11 mouse cellular contexts compared by ENCODE assay signal in the genomic region with DNA sequence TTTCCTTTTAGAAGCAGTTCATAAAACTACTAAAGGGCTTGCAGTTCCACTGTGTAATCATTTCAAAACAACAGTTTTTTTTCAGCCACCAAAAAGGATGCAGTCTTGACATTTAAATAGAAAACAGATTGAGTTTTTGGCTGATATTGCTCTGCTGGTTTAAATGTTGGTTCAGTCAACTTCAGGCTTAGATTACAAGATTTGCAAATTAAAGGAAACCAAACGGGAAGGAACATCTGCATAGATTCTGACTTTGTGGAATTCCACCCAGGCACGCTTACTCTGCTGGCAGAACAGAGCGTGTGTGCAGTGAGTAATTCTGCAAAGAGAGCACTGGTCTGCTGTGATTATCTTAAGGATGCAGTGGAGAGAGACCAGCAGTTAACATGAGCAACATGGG.
DNase-seq lines count a peak whose midpoint lies in the region; ATAC-seq and TF ChIP-seq lines count a peak whose summit lies in the region.
"Had no signal": no experiment of that assay in that cellular context is flagged by ENCODE, and none has a peak within 500 bp of the region (broad histone marks: within the 10 kb centered on the region; RNA-seq: fewer than 3 reads in every experiment).

No protein-coding gene starts in this region.

- H3K9ac ChIP-seq in kidney, postnatal 0 days (ENCODE audit: low read depth, low read length) = no peak overlapping the region
- no peak overlapping the region for H3K9ac ChIP-seq in embryonic facial prominence, embryonic 11.5 days (replicated peaks; ENCODE audit: low read length)
- no peak overlapping the region for H3K9ac ChIP-seq in limb, embryonic 13.5 days

- H3K4me1 ChIP-seq in kidney, postnatal 0 days (replicated peaks; ENCODE audit: insufficient read depth, low read length) = no peaks in the 10 kb centered on the region
- H3K4me1 ChIP-seq in embryonic facial prominence, embryonic 11.5 days (ENCODE audit: control insufficient read depth, insufficient read depth, low read length) = no peaks in the 10 kb centered on the region
- H3K4me1 ChIP-seq in limb, embryonic 13.5 days = peaks cover 51% of the 10 kb centered on the region

- no peak for TF ChIP-seq CTCF in kidney, postnatal 0 days (IDR thresholded peaks at IDR 0.05; ENCODE audit: low read depth)

- no peak overlapping the region for H3K4me2 ChIP-seq in kidney, postnatal 0 days (ENCODE audit: low read length)
- H3K4me2 ChIP-seq in embryonic facial prominence, embryonic 11.5 days (ENCODE audit: low read depth, low read length) = no peak overlapping the region
- H3K4me2 ChIP-seq in limb, embryonic 13.5 days (replicated peaks) = 0 out of 2 replicates have a peak overlapping the region, but pooled peaks have one; percentile 21

- H3K36me3 ChIP-seq in kidney, postnatal 0 days (ENCODE audit: insufficient read depth, low read length) = no peaks in the 10 kb centered on the region
- no peaks in the 10 kb centered on the region for H3K36me3 ChIP-seq in embryonic facial prominence, embryonic 11.5 days (replicated peaks; ENCODE audit: control insufficient read depth, insufficient read depth, low read depth, low read length)
- H3K36me3 ChIP-seq in limb, embryonic 13.5 days = no peaks in the 10 kb centered on the region

- H3K27ac ChIP-seq in kidney, postnatal 0 days = peak overlapping the region; percentile 31
- H3K27ac ChIP-seq in embryonic facial prominence, embryonic 11.5 days (replicated peaks; ENCODE audit: low read depth, low read length) = peak overlapping the region; percentile 42; the same call in 1 of the 2 replicates
- H3K27ac ChIP-seq in limb, embryonic 13.5 days = peak overlapping the region; percentile 58; the same call in 1 of the 2 replicates

- no peak overlapping the region for H3K4me3 ChIP-seq in kidney, postnatal 0 days (replicated peaks; ENCODE audit: low read depth, low read length)
- no peak overlapping the region for H3K4me3 ChIP-seq in embryonic facial prominence, embryonic 11.5 days (ENCODE audit: low read depth, low read length)
- no peak overlapping the region for H3K4me3 ChIP-seq in limb, embryonic 13.5 days

- ATAC-seq in kidney, postnatal 0 days (replicated peaks; ENCODE audit: low FRiP score, low read depth) = no peak
- no peak for ATAC-seq in embryonic facial prominence, embryonic 11.5 days (replicated peaks; ENCODE audit: insufficient number of reproducible peaks, low FRiP score, low TSS enrichment, low read depth)
- no peak for ATAC-seq in limb, embryonic 13.5 days (ENCODE audit: low FRiP score, low read depth)
- ATAC-seq: forebrain, embryonic 16.5 days; intestine, postnatal 0 days had no signal

- WGBS in kidney, postnatal 0 days = 24% methylated on average over 3 of the region's 3 CpGs
- 22% methylated on average over 3 of the region's 3 CpGs for WGBS in embryonic facial prominence, embryonic 11.5 days
- WGBS in limb, embryonic 13.5 days = 17% methylated on average over 3 of the region's 3 CpGs

- H3K9me3 ChIP-seq in kidney, postnatal 0 days (replicated peaks; ENCODE audit: low read length) = no peaks in the 10 kb centered on the region
- H3K9me3 ChIP-seq in embryonic facial prominence, embryonic 11.5 days (replicated peaks; ENCODE audit: control insufficient read depth, low read length) = no peaks in the 10 kb centered on the region
- H3K9me3 ChIP-seq in limb, embryonic 13.5 days = no peaks in the 10 kb centered on the region

- peak; percentile 6 for DNase-seq in embryo, embryonic 10.5 days (ENCODE audit: low spot score)
- DNase-seq in embryo, embryonic 10 days (ENCODE audit: low spot score) = no peak
- peak; percentile 49 for DNase-seq in kidney, postnatal 0 days (ENCODE audit: low spot score)
- no peak for DNase-seq in kidney, adult 8-10 months
- DNase-seq in embryonic facial prominence, embryonic 11.5 days (ENCODE audit: low spot score) = peak; percentile 74
- DNase-seq in adrenal gland, adult 8-10 months = no peak
- DNase-seq in thymus, adult 18-20 months = no peak
- DNase-seq: cerebellum, postnatal 10 days had no signal

- H3K27me3 ChIP-seq in kidney, postnatal 0 days (ENCODE audit: insufficient read depth, low read length) = no peaks in the 10 kb centered on the region
- no peaks in the 10 kb centered on the region for H3K27me3 ChIP-seq in embryonic facial prominence, embryonic 11.5 days (ENCODE audit: control insufficient read depth, insufficient read depth, low read length)
- H3K27me3 ChIP-seq in limb, embryonic 13.5 days = peaks cover 3% of the 10 kb centered on the region; the same call in 1 of the 2 replicates

Comparison
In these comparisons a context has a peak if more than half of its experiments do, and no peak if none do; other contexts are left out.
1. DNase-seq: peak in embryo, embryonic 10.5 days (single experiment), kidney, postnatal 0 days (single experiment) and embryonic facial prominence, embryonic 11.5 days (single experiment); none in embryo, embryonic 10 days (single experiment), kidney, adult 8-10 months (0 of 2), adrenal gland, adult 8-10 months (single experiment) and thymus, adult 18-20 months (0 of 2).
2. Peak in every context shown above with its lines, with median percentiles within 50 percentile points of each other: H3K27ac ChIP-seq.